Mouse (Mus musculus) mouse trophoblast stem cell (cell line): ENCODE results near the gene Ndrg4.

Experiments
- in situ Hi-C, 2 experiments: fragments of 300-500 bp; cut with MseI, MboI; formaldehyde crosslinking; loops; 2 replicates in 1 of 2; 3 replicates in 1 of 2; pipeline ENCODE4 v1.15.1; 2025

Ndrg4 gene

GRCm38 (mm10) chr8:95678024-95678611 is 1.3 kb downstream of the Ndrg4 start:
- in situ Hi-C loops: no loop called here

GRCm38 (mm10) chr8:95688073-95688672 is 11.4 kb downstream of the Ndrg4 start:
- in situ Hi-C loops: loop anchor here in 1 of 2 experiments (10.0 kb wide), 1 partner anchor 63 kb away; no protein-coding TSS in a partner anchor

GRCm38 (mm10) chr8:95690929-95691541 is 14.3 kb downstream of the Ndrg4 start:
- in situ Hi-C loops: no loop called here

- in situ Hi-C loops: loop anchor here (5.0 kb wide), 1 partner anchor 92 kb away; no protein-coding TSS in a partner anchor
Measured at GRCm38 (mm10) chr8:95694631-95695030, 17.9 kb downstream of the Ndrg4 start.

GRCm38 (mm10) chr8:95696661-95697060 is 19.9 kb downstream of the Ndrg4 start:
- in situ Hi-C loops: loop anchor here (5.0 kb wide), 1 partner anchor 94 kb away; no protein-coding TSS in a partner anchor

- in situ Hi-C loops: loop anchor here (5.0 kb wide), 1 partner anchor 95 kb away; no protein-coding TSS in a partner anchor
Measured at GRCm38 (mm10) chr8:95697128-95697527, 20.3 kb downstream of the Ndrg4 start.

GRCm38 (mm10) chr8:95698179-95698578 is 21.4 kb downstream of the Ndrg4 start:
- in situ Hi-C loops: loop anchor here (5.0 kb wide), 1 partner anchor 96 kb away; no protein-coding TSS in a partner anchor

- in situ Hi-C loops: no loop called here
Measured at GRCm38 (mm10) chr8:95700282-95700681, 23.5 kb downstream of the Ndrg4 start.

GRCm38 (mm10) chr8:95701809-95702208 is 25.0 kb downstream of the Ndrg4 start:
- in situ Hi-C loops: no loop called here

- in situ Hi-C loops: no loop called here
Measured at GRCm38 (mm10) chr8:95702480-95703446, 26.0 kb downstream of the Ndrg4 start.

GRCm38 (mm10) chr8:95703461-95704260 is 26.9 kb downstream of the Ndrg4 start:
- in situ Hi-C loops: no loop called here

- in situ Hi-C loops: no loop called here
Measured at GRCm38 (mm10) chr8:95704538-95704937, 27.8 kb downstream of the Ndrg4 start.

GRCm38 (mm10) chr8:95709579-95709978 is 32.8 kb downstream of the Ndrg4 start:
- in situ Hi-C loops: no loop called here

- in situ Hi-C loops: no loop called here
Measured at GRCm38 (mm10) chr8:95711029-95711428, 34.2 kb downstream of the Ndrg4 start.

- in situ Hi-C loops: no loop called here
Measured at GRCm38 (mm10) chr8:95712395-95712794, 35.6 kb downstream of the Ndrg4 start.

GRCm38 (mm10) chr8:95713100-95714010 is 36.6 kb downstream of the Ndrg4 start:
- in situ Hi-C loops: no loop called here

- in situ Hi-C loops: no loop called here
Measured at GRCm38 (mm10) chr8:95714367-95714766, 37.6 kb downstream of the Ndrg4 start.

GRCm38 (mm10) chr8:95714837-95715413 is 38.1 kb downstream of the Ndrg4 start:
- in situ Hi-C loops: no loop called here
